Mouse (Mus musculus): ENCODE data around the gene Gm498.

The Gm498 gene

DNA sequence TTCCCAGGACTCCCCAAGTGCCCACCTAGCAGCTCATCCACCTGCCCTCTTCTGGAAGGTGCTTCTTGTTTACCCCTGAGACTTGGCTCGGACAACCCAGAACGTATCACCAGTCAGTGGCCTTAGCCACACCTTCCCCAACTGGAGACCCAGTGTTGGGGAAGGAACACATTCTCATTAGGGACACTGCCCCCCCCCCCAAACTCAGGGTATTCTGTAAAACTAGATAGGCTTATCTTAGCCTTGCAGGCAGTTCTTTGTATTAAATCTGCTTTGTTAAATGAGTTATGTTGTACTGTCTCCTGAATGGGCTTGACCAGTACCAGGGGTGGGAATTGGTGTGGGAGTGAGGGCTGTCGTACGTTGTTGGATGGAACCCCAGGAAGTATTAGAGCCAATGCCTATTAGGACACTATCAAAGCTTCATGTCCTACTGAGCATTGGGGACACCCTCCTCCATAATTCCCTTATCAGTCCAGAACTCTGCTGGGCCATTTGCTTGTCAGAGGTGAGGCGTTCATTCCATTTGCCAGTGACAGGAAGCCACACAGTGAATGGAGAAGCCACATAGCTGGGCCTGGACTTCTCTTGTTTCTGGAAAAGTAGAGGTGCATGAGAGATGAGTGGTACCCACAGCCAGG is 18.4 kb upstream of the Gm498 start:
- POLR2A ChIA-PET = interaction anchor here in 2 of 4 experiments (0.6 to 1.0 kb wide), 3 partner anchors 18 to 552 kb away, joined by 3 to 5 read pairs (median 4); no protein-coding TSS in a partner anchor
- CTCF ChIA-PET = no interaction called here

DNA sequence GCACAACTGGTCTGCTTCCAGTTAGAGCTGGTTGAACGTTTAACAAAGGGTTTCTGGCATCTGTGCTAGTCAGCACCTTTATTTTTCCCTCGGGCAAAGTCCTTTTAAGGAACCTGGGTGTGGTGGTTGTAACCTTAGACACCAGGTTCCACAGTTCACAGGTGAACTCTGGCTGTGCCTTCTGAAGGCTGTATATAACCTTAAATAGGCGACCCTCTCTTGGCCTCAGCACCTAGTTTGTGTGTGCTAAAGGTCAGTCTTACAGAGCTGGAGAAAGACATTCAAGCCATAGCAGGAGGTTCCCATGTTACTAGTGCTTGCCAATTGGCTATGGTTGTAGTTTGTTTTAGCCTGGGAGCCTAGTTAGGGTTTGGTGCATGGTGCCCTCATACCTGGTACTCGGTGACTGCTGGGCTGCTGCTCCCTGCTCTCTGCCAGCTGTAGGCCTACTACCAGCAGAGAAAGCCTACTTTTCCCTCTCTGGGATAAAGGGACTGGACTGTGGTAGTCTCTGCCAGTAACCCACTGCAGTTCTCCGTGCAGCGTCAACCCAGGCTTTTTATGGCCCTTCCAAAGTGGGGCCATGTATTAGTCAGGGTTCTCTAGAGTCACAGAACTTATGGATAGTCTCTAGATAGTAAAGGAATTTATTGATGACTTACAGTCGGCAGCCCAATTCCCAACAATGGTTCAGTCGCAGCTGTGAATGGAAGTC is 17.7 kb upstream of the Gm498 start:
- POLR2A ChIA-PET = no interaction called here
- CTCF ChIA-PET = no interaction called here

GRCm38 (mm10) chr7:143868874-143869273 is 2.2 kb downstream of the Gm498 start:
- POLR2A ChIA-PET = no interaction called here
- CTCF ChIA-PET = interaction anchor here in 1 of 4 experiments (1.0 kb wide), 1 partner anchor 39 kb away, joined by 3 read pairs; no protein-coding TSS in a partner anchor

GRCm38 (mm10) chr7:143883717-143884116 is 17.1 kb downstream of the Gm498 start:
- ChIA-PET POLR2A (no interaction called here), CTCF (interaction anchor here in 2 of 4 experiments (1.5 to 1.8 kb wide), 2 partner anchors 24 to 25 kb away, joined by 7 to 8 read pairs; no protein-coding TSS in a partner anchor)

DNA sequence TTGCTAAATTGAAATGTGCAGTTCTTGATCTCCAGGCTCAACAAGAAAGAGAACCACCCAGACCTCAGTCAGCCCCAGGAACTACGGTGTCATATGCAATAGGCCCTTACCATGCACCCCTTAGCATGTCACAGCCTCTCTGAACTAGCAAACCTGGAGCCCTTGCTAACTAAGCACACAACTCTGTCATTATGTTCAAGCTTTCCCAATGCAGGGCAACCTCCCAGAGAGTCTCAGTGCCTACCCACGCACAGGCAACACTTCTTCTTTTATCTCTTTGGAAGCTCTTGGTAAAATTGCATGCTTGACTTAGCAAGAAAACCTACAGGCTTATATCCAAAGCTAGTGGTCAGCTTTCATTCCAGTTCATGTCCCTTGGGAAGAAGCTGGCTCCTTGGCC is 24.5 kb downstream of the Gm498 start:
- POLR2A ChIA-PET = interaction anchor here in 2 of 4 experiments (0.8 kb wide), 2 partner anchors 61 to 68 kb away, joined by 3 read pairs; partner anchors contain the start of genes Dhcr7 (in 1 of the 2) and Nadsyn1 (in 1 of the 2)
- CTCF ChIA-PET = interaction anchor here in 1 of 4 experiments (0.6 to 2.4 kb wide), 2 partner anchors 16 to 719 kb away, joined by 5 to 7 read pairs; no protein-coding TSS in a partner anchor

DNA sequence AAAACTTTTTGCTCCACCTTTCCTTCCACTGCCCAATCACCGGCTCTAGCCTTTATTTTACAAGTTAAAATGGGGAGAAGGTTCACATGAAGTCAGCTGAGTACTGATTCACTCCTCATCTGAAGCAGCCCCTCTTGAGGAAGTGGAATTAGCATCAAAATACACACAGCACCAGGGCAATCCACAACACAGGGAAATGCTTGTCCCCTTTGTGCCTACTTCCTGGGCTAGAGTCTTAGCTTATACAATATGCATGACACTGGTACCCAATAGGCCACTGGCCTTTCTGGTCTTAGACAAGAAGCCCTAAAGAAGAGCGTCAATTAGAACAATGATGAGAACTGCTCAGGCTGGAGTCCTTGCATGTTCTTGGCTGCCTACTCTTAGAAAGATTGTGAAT is 25.7 kb downstream of the Gm498 start:
- ChIA-PET CTCF (interaction anchor here in 1 of 4 experiments (1.0 kb wide), 1 partner anchor 83 kb away, joined by 3 read pairs; no protein-coding TSS in a partner anchor), POLR2A (no interaction called here)

DNA sequence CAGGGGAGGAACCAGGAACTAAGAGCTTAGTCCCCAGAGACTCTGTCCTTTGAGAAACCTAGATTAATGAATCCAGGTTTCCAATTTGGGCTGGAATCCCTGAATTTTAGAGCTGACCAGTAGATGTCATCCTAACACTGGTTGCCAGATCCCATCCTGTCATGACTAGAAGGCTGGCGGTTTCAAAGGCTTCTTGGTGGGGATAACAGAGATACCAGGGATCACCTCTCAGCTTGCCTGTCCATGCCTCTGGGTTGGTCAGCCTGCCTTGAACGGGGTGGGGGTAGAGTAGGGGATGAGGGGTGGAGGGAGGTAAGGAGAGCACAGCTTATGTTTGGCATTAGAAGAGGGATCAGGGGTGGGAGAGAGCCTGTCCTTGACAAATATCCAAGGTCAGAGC is 34.0 kb downstream of the Gm498 start:
- CTCF ChIA-PET = interaction anchor here in 1 of 4 experiments (0.9 kb wide), 1 partner anchor 550 kb away, joined by 5 read pairs; no protein-coding TSS in a partner anchor
- POLR2A ChIA-PET = interaction anchor here in 1 of 4 experiments (2.0 kb wide), 1 partner anchor 71 kb away, joined by 5 read pairs; no protein-coding TSS in a partner anchor

DNA sequence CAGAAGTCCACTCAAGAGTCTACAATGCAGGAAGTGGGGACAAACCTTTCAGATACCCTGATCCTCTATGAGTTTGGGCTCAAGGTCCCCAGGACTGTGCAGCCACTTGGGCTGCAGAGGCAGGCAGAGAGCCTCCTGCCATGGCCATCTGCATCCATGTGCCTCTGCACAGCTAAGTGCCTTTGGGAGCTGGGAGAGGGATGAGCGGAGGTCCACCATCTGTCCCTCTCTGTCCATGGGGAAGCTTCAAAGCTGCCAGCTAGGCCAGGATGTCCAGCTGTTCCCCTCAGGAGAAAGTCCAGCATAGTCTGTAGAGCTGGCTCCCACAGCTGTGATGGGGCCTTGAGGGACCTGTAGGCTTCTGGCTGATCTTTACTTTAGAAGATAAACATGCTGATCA is 38.5 kb downstream of the Gm498 start:
- ChIA-PET CTCF (interaction anchor here in 2 of 4 experiments (0.8 to 0.9 kb wide), 2 partner anchors 76 to 198 kb away, joined by 3 read pairs; no protein-coding TSS in a partner anchor), POLR2A (interaction anchor here in 1 of 4 experiments (0.6 kb wide), 1 partner anchor 17 kb away, joined by 3 read pairs; no protein-coding TSS in a partner anchor)

DNA sequence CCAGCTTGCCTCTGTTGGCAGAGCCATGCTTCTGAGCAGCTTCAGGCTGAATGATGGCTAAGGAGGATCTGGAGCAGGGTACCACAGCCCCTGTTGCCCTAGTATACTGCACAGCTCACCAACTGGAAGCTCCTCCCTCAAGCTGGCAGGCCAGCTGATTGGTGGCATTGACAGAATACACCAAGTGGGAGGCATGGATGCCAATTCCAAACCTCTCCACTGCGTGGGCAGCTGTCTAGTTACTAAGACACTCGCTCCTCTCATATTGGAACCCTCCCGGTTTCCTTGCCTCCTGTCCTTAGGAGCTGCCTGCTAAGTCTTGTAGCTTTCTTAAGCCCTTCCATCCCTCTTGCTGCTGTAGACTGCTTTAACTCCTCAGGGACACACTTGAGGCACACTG is 39.0 kb downstream of the Gm498 start:
- CTCF ChIA-PET = interaction anchor here in 2 of 4 experiments (0.8 to 0.9 kb wide), 2 partner anchors 76 to 199 kb away, joined by 3 read pairs; no protein-coding TSS in a partner anchor
- POLR2A ChIA-PET = interaction anchor here in 1 of 4 experiments (0.6 kb wide), 1 partner anchor 16 kb away, joined by 3 read pairs; no protein-coding TSS in a partner anchor

- ChIA-PET POLR2A (no interaction called here), CTCF (no interaction called here)
These were observed 47.0 kb downstream of the Gm498 start for GRCm38 (mm10) chr7:143913611-143914010.

DNA sequence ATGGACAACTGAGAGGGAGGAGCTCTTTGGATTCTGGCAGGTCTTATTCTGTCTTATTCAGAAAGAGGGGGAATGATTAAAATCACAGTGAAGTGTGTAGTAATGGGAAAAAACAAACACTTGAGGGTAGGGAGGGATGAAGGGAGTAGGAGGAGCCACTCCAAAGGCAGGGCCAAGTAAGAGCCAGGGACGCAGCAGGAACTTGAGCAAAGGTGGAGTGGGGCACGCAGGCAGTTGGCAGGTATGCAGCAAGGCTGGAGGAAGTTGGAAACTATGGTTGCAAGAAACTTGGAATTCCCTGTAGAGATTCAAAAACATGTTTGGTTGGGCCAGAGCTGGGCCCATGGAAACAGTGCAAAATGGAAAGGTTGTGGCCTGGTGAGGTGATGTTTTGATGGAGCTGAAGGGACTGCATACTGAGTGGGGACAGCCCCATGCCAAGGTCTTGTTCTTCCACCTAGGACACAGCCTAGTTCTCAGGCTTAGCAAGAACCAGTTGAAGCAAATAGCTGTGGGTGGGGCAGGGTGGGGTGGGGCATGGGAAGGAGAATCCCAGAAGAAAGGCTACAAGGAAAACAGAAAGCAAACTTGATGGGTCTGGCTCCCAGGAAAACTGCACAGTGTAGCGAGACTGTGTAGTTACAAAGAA is 52.5 kb downstream of the Gm498 start:
- ChIA-PET POLR2A (interaction anchor here in 1 of 4 experiments (1.2 kb wide), 1 partner anchor 370 kb away, joined by 4 read pairs; the partner anchor contains the start of gene Nap1l4), CTCF (interaction anchor here in 2 of 4 experiments (1.2 to 1.8 kb wide), 2 partner anchors 12 kb away, joined by 4 to 8 read pairs; no protein-coding TSS in a partner anchor)

GRCm38 (mm10) chr7:143929899-143930298 is 63.3 kb downstream of the Gm498 start:
- CTCF ChIA-PET = no interaction called here
- POLR2A ChIA-PET = no interaction called here

DNA sequence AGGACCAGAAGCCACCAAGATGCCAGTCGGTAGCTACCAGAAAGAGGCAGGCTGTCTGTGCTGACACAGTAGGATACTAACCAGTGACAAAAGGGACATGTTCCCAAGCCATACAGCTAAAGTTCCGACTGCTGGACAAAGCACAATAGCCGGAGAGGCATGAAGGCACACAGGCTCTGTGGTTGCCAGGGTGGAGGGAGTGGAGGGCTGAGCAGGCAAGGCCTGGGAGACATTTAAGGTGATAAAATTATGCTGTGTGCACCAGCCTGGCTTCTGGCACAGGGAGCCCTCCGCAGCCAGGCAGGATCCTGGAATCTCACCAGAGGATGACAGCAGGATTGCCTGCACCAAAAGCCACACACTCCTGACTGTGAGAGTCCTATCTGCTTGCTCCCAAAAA is 72.0 kb downstream of the Gm498 start:
- CTCF ChIA-PET = interaction anchor here in 2 of 4 experiments (0.6 to 0.7 kb wide), 2 partner anchors 12 to 134 kb away, joined by 3 to 4 read pairs; no protein-coding TSS in a partner anchor
- POLR2A ChIA-PET = no interaction called here

GRCm38 (mm10) chr7:143939476-143939875 is 72.8 kb downstream of the Gm498 start:
- CTCF ChIA-PET = no interaction called here
- POLR2A ChIA-PET = no interaction called here

DNA sequence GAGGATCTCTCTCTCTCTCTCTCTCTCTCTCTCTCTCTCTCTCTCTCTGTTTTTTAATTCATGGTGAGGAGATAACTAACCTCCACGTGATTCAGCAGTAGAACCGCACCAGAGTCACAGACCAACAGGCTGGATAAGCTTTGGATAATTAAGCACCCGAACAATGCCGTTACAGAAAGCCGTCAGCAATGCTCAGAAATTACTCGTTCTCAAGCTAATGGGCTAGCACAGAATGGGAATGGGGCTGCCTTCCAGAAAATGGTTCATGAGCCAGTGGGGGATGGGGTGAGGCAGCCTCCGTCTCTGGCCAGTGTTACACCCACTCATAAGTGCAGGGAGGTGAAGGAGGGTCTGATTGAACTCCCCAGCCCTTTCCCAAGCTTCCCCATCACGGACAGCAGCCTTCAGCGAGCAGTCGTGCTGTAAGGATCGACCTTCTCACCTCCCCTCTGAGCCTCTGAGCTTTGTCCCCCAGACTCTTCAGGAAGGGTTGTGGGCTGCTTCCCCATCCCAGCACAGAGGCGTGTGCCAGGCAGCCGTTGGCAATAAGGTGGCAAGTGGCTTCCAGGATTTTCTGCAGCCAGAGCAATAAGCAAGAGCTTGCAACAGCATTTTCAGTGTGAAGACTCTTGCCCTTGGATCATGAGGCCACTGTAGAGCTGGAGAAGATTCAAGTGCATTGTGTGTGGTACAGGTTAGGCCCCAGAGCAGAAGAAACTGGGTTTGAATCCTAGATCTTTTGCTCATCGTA is 76.5 kb downstream of the Gm498 start:
- ChIA-PET CTCF (interaction anchor here in 1 of 4 experiments (0.8 kb wide), 1 partner anchor 113 kb away, joined by 3 read pairs; no protein-coding TSS in a partner anchor), POLR2A (interaction anchor here in 1 of 4 experiments (0.8 kb wide), 1 partner anchor 436 kb away, joined by 4 read pairs; no protein-coding TSS in a partner anchor)

DNA sequence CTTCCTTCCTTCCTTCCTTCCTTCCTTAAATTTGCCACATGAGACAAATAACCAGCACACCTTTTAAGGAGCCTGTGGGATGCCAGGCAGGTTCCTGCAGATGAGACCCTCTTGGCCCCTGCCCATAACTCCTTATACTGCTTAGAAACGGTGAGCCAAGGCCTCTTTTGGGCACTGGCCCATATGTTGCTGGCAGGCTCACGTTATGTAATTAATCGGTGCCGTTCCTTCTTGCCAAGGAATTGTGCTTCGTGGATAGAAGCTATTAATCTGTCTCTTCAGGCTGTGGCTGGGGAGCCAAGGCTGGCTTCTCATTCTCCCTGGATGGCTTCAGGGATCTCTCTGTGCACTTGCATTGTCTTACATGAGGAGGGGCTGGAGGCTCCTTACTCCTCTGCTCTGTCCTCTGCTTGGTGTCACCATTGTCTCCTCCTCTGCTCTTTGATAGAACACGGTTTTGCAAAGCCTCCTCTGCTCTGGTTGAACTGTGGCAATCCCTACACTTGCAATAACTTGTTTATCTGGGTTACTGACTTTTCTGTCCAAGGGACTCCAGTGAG is 77.9 kb downstream of the Gm498 start:
- ChIA-PET CTCF (interaction anchor here in 1 of 4 experiments (0.6 kb wide), 1 partner anchor 47 kb away, joined by 3 read pairs; no protein-coding TSS in a partner anchor), POLR2A (no interaction called here)

Measured in embryonic stem cell, embryonic (primary cell).